Mouse (Mus musculus) liver, adult 2 months (tissue): ENCODE measurements around the gene Srd5a3.

Experiments
- CTCF ChIP-seq: fragments of 200-500 bp; IDR thresholded peaks from 2 replicates; pipeline ENCODE4 v1.5.1; 2011; ENCODE audit warnings: low read depth, low read length, control low read depth
- POLR2A ChIP-seq: fragments of 200-500 bp; IDR thresholded peaks from 2 replicates; pipeline ENCODE4 v1.6.1; 2011; ENCODE audit warnings: low read length, control low read depth; ENCODE audit not compliant: insufficient read depth; ENCODE audit errors: extremely low read depth

GRCm38 (mm10) chr5:76130292-76130691 lies 9.8 kb upstream of the Srd5a3 start:
- TF ChIP-seq POLR2A (no peak), CTCF (no peak)
